Mouse (Mus musculus): ENCODE measurements around the gene Rpl3l.
"Not testable (repeated sequence)": the region's sequence is repeated elsewhere in the genome, so short reads cannot be mapped to it uniquely, and the experiment has no call there.

Gene Rpl3l

GRCm38 (mm10) chr17:24727618-24728017 lies at the start of gene Rpl3l:
TSS of gene Rpl3l (plus strand) at chr17:24727820.
- in situ Hi-C loops (cut with MboI, MseI) = no loop called here

- in situ Hi-C loops (cut with MboI, MseI) = no loop called here
These were observed 41.1 kb upstream of the Rpl3l start for GRCm38 (mm10) chr17:24686514-24686913.

- in situ Hi-C loops (cut with MboI, MseI) = no loop called here
These were observed 40.4 kb upstream of the Rpl3l start for GRCm38 (mm10) chr17:24687146-24687595.

GRCm38 (mm10) chr17:24687599-24687998 lies 40.0 kb upstream of the Rpl3l start:
- in situ Hi-C loops (cut with MboI, MseI) = no loop called here

GRCm38 (mm10) chr17:24689251-24690081 lies 38.2 kb upstream of the Rpl3l start, which contains the start of gene Syngr3:
TSS of gene Syngr3 (minus strand) at chr17:24689955.
- in situ Hi-C loops (cut with MboI, MseI) = no loop called here

GRCm38 (mm10) chr17:24692385-24692784 lies 35.2 kb upstream of the Rpl3l start:
- in situ Hi-C loops (cut with MboI, MseI) = no loop called here

- in situ Hi-C loops (cut with MboI, MseI) = no loop called here
These were observed 32.2 kb upstream of the Rpl3l start for GRCm38 (mm10) chr17:24695326-24696010.

GRCm38 (mm10) chr17:24696011-24696697 lies 31.5 kb upstream of the Rpl3l start, which contains the start of the genes Gfer and Noxo1:
TSS of gene Gfer (minus strand) at chr17:24696156.
TSS of gene Noxo1 (plus strand) at chr17:24696234.
- in situ Hi-C loops (cut with MboI, MseI) = no loop called here

- in situ Hi-C loops (cut with MboI, MseI) = no loop called here
These were observed 29.6 kb upstream of the Rpl3l start for GRCm38 (mm10) chr17:24697985-24698384.

GRCm38 (mm10) chr17:24698715-24699114 lies 28.9 kb upstream of the Rpl3l start:
- in situ Hi-C loops (cut with MboI, MseI) = no loop called here

GRCm38 (mm10) chr17:24699473-24699872 lies 28.1 kb upstream of the Rpl3l start:
- in situ Hi-C loops (cut with MboI, MseI) = no loop called here

GRCm38 (mm10) chr17:24701251-24701650 lies 26.4 kb upstream of the Rpl3l start:
- in situ Hi-C loops (cut with MboI, MseI) = no loop called here

GRCm38 (mm10) chr17:24705821-24706220 lies 21.8 kb upstream of the Rpl3l start:
- in situ Hi-C loops (cut with MboI, MseI) = no loop called here

GRCm38 (mm10) chr17:24706982-24707800 lies 20.4 kb upstream of the Rpl3l start, which contains the start of gene Tbl3:
TSS of gene Tbl3 (minus strand) at chr17:24707660.
- in situ Hi-C loops (cut with MboI, MseI) = no loop called here

GRCm38 (mm10) chr17:24707801-24708425 lies 19.7 kb upstream of the Rpl3l start:
- in situ Hi-C loops (cut with MboI, MseI) = no loop called here

GRCm38 (mm10) chr17:24708646-24709045 lies 19.0 kb upstream of the Rpl3l start:
- in situ Hi-C loops (cut with MboI, MseI) = no loop called here

- in situ Hi-C loops (cut with MboI, MseI) = no loop called here
These were observed 12.1 kb upstream of the Rpl3l start for GRCm38 (mm10) chr17:24715556-24715955.

GRCm38 (mm10) chr17:24716166-24716682 lies 11.4 kb upstream of the Rpl3l start:
- in situ Hi-C loops (cut with MboI, MseI) = no loop called here

GRCm38 (mm10) chr17:24717943-24718342 lies 9.7 kb upstream of the Rpl3l start, which contains the start of the genes Rnf151 and Rps2:
TSS of gene Rnf151 (minus strand) at chr17:24718063.
TSS of gene Rps2 (plus strand) at chr17:24718116.
- in situ Hi-C loops (cut with MboI, MseI) = no loop called here

GRCm38 (mm10) chr17:24718938-24719337 lies 8.7 kb upstream of the Rpl3l start:
- in situ Hi-C loops (cut with MboI, MseI) = not testable (repeated sequence)

Data from T-helper 2 cell (primary cell).